Mouse (Mus musculus): ENCODE results near the gene Mcub.

Mcub gene

DNA sequence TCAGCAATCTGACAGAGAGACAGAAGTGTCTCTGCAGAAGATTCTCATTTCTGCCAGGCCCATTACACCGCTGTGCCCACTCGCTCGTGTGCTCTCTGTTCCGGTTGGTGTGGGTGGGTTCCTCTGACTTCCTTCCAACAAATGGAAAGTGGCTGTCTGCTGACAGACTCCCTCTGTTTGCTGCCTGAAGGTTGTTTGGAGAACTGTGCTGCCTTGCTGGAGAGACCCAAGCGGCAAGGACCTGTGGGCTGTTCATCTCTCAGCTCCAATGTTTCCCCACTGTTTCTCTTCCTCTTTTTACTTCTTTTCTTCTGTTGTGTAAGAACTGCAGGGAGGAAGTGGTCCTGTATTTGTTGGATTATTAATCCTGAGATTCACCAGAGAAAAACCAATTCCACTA is 21.6 kb downstream of the Mcub start:
- no peak for DNase-seq

DNA sequence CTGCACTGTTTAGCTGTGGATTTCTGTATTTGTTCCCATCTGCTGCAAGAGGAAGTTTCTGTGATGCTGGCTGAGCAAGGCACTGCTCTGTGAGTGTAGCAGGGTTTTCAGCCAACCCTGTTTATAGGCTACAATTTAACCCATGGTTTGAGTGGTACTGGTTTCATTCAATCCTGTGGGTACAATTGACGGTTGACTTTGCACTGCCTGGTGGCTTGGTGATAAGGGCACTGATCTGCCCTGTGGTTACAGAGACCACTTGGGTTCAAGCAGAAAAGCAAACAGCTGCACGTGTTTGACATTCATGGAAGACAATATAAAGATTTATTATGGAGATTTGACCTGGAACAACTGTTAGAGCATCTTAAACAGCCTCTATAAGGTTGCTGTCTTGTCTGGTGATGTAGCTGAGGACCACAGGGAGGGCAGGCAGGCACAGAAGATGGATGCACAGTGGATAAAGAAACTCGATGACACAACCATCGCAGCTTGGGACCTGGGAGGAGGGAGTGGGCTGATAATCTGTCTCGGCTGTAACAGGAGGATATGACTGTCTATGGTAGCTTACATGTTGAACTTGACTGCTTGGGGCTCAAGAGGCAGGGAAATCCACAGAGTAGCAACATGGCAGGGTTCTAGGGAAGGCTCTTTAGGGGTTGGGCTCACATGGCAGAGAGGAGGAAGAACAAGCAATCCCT is 23.6 kb downstream of the Mcub start:
- DNase-seq, result no peak

DNA sequence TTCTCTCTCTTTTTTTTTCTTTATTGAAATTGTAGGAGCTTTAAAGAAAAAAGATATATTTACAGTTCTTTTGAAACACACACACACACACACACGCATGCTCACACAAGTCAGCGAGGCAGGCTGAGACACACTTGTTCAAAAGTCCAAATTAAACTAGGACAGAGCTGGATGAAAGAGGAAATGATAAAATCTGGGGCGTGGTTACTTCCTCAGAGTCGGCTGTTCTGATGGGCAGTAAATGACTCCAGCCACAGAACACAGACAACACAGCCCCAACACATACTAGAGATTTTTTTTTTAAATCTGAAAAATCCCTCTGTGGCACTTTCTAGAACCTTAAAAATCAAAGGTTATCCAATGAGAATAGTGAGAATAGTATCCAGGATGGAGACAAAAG is 26.2 kb downstream of the Mcub start:
- no peak for DNase-seq

DNA sequence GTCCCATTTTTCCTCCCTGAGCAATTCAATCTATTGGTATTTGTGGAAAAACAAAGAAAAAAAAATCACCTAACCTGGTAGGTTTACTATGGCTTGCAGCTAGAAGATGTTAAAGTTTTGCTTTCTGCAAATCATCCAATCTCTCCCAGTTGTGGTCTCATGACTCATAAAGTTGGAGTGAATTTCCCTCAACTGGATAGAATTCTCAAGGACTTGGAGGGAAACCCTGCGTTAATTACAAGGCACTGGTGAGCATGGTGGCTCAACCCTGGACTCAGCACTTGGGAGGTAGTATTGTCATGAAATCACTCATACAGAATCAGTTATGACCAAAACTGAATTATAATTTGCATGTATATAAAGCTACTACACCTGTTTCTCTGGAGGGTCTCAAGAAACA is 28.7 kb downstream of the Mcub start:
- DNase-seq, result no peak

DNA sequence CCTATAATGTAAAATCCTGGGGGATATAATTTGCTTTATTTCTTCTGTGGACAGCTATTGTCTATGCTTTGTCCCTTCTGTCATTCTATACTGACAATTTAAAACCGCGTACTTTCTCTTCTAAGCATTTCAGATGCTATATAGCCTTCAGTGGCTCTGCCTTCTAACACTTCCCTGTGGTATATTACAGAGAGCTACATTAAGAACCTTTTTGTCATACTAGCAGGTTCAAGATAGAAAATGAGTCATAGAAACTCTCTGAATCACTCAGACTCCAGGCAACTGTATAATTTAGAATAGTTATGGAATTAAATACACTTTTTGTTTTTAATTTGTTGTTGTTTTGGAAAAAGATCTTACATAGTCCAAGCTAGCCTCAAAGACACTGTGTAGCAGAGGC is 29.2 kb downstream of the Mcub start:
- no peak for DNase-seq

DNA sequence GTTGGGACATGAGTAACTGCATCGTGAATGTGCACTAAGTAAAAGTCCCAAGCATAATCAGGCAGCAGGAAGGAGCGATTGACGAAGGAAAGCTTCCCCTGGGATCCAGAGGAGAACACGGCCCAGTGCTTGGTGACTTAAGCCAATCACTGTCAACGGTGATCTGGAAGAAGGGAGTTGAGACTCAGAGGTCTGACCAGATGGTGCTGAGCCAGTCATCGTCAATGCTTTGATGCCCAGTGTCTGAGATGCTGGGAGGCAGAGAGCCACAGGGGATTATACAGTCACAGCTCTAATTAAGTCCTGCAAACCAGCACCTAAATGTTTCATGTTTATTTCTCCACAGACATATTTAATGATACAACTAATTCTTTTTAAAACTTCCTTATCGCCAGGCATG is 30.9 kb downstream of the Mcub start:
- no peak for DNase-seq

DNA sequence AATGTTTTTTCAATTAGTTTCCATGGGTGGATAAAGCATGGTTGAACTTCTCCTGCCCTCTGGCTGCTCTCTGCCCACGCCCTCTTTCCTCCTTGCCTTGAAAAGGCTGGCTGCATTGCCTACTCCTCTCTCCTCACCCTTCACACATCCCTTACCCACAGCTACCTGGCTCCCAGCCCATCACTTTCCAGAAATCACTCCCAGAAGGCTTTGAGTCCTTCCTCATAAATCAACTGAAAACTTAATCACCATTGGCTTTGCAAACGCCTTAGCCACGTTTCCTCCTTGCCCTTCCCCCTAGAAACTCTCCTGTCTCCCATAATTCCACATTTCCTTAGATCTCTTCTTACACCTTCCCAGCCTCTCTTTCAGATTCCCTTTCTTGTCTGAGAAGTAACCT is 32.2 kb downstream of the Mcub start:
- no peak for DNase-seq

DNA sequence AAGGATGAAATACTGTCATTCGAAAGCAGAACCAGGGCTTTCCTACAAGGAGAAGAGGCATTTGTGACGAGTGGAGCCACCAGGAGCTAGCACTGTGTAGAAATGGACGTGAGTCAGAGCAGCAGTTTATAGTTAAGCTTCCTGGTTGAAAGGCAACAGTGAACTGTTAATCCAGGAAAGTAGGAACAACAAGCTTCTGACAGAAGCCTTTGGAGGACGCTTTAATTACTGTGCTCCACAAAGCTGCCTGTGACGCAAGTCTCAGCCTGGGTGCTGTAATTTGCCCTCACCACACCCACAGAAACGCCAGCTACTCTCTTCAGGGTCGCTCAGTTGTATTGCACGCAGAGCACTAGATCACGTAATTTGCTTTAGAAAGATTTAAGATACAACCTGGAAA is 33.4 kb downstream of the Mcub start:
- DNase-seq, result no peak

DNA sequence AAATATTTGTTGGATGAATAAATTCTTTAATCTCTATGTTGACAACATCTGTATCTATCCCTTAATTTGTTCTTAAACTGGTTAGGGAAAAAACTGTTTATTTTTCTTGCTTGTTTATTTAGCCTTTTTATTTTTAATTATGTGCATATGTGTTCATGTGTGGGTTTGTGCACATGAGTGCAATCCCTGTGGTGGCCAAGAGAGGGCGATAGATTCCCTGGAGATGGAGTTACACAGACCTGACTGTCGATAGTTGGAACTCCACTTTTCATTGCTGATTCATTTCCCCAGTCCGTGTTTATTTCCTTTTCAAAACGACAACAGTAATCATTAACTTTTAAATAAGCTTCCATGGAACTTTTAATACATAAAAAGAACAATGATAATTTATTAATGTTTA is 37.6 kb downstream of the Mcub start:
- DNase-seq, result no peak

DNA sequence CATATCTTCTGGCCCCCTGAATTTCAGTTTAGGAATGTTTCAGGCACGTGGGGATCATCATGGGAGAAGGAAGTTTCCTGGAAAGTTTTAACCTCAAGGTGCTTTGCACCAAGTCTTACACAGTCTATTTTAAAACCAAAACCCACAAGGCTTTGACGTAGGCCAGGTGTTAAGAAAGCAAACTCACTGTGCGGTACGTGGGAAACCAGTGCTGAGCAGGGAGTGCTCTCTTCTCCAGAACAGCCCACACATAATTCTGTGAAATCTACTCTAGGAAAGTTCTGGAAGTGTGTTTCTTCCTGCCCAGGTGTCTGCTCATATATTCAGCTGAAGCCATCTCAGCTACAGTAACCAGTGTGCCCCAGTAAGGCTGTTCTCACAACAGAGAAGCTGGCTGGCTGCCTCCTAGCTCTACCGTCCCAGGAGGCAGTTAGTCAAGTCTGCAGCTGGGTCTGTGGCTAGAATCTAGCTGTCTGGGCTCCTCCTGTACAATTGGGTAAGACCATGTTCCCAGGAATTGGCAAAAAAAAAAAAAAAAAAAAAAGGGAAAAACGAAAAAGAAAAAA is 39.7 kb downstream of the Mcub start:
- DNase-seq, result no peak

DNA sequence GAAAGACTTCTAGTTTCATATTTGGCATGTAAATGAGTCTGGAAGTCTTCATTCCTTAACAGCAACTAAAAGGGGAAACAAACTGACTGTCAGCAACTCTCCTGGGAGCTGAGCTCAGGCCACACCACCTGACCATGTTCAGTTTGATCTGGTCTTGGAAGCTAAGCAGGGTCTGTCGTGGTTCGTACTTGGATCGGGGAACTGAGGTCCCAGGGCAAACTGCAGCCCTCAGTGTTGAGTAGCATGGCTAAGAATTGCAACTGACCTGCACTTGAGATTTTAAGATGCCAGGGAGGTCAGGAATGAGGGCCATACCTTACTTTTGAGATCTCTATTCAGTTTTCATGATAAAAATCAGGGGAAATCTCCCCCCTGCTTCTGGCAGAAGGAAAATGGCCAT is 44.1 kb downstream of the Mcub start:
- no peak for DNase-seq

DNA sequence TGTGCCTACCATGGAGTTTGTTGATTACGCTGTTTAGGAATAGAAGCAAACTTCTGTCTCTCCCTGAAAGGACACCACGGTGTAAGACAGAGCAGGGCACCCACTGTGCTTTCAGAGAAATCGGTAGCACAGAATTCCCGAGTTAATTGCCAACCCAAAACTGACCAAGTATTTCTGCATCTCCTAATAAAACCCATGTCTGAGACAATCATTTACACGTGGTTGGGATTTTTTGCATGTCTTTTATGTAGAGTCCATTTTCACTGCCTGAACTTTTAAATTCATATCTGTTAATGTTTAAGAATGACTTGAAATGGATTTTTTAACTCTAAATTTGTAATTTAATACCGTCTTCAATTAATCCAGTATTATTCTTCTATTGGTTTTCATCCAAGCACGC is 46.4 kb downstream of the Mcub start:
- DNase-seq, result no peak

DNA sequence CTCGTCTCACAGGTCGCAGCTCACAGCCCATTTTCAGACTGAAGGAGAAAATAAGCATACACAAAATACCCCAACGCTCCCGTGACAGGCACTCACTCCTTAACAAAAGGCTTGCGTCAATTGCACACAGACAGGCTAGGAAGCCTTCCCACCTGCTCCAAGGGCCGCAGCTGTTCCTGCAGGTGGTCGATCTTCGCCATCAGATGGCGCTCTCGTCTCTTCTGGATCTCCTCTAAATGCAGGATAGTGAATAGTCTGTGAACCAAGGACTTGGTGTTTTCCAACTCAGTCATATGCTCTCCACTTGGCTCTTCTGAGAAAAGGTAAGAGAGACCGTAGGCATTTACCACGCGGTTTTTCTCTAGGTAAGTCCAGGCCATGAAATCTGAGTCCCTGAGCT is 51.6 kb downstream of the Mcub start:
- DNase-seq, result peak; percentile 72

DNA sequence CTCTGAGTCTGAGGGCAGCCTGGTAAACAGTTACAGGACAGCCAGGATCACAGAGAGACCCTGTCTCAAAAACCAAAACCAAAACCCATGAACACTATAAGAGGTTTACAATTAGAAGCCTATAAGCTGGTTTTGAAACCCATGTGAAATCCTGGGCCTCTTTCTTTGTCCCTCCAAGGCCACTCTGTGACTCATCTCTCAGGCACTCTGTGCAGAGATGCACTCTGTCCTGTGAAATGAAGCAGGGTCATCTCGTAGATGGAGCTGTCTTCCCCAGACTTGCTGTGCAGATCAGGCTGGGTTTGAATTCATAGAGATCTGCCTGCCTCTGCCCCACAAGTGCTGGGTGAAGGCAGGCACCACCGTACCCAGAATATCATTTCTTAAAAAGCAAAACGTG is 52.6 kb downstream of the Mcub start:
- no peak for DNase-seq

DNA sequence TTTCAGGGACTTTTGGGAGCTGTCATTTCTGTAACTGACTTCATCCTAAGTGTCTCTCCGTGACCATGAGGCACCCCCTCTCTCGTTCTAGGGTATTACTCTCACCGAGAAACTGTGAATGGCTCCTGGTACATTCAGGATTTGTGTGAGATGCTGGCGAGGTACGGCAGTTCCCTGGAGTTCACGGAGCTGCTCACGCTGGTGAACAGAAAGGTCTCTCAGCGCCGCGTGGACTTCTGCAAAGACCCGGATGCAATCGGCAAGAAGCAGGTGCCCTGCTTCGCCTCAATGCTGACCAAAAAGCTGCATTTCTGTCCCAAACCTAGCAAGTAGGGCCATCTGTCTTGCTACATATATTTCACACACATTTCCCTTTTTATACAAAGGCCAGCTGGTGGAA is 56.8 kb downstream of the Mcub start:
- no peak for DNase-seq

DNA sequence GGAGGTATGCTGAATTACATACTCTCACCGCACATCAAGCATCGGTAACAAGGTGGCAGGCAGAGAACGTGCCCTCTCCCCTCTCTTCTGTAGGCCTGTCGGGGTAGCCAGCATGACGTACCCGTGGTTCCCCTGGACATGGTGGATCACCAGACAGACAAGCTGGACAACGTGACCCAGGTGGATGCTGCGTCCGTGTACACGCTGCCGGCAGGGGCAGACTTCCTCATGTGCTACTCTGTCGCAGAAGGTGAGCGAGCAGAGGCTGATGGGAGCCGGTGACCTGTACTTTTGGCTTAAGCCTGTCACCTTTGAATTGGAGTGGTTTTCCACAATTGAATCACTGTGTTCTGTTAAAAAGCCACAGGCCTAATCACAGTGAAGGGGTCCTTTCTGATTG is 58.0 kb downstream of the Mcub start:
- DNase-seq, result no peak

DNA sequence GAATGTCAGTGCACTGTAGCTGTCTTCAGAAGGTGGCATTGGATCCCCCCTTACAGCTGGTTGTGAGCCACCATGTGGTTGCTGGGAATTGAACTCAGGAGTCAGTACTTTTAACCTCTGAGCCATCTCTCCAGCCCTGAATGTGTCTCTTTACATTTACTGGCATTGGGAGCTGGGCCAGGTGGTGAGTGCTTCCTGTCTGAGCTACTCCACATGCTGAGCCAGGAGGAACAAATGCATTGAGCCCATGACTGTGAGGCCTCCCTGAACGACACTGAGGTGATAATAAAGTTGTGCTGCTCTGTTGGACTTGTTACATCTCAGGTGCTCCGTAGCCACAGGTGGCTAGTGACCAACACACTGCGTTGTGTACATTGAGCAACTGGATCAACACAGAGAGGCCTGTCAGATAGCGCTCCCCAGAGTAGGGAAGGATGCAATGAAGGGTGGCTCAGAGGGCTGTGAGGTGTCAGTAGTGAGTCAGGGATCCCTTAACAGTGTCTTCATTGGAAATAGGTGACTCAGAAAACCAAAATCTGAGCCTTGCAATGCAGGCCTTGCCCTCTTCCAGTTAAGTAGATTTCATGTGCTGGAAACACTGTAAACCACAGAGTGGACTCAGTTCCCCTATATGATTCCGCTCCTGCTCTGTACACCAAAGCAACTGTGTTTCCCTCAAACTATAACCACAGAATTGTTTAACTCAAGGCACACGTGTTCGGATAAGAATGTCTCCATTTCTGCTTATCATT is 65.4 kb downstream of the Mcub start:
- no peak for DNase-seq

DNA sequence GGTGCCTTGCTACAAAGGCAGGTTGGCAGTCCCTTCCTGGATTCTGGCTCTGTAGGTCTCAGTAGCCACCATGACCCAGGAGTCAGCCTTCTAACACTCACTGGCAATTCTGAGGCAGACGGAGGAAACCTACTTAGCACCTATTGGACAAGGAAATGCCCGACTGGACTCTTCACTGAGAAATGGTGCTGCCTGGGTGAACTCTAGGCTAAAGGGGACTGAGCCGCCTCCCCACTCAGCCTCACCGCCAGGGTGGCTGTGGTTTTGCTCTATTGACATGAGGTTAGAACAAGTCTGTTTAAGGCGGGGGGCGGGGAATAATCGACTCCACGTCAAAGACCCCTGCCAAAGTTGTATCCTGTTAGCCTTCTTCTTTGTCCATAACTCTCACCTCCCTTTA is 66.1 kb downstream of the Mcub start:
- no peak for DNase-seq

DNA sequence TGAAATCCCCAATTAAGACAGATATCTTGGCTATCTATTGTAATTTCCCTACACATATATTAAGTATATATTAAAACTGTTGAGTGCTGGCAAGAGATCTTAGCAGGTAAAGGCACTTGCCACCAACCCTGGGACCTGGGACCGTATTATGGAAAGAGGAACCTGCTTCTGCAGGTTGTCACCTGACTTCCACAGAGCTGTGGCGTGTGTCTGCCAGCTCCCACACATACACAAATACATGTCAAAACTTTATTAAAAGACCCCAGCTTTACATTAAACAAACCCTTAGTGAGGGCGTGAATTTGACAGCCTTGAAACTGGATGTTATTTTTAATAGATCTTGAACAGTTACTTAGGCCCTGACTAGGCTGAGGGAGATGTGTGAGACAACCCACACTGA is 66.6 kb downstream of the Mcub start:
- DNase-seq, result no peak

DNA sequence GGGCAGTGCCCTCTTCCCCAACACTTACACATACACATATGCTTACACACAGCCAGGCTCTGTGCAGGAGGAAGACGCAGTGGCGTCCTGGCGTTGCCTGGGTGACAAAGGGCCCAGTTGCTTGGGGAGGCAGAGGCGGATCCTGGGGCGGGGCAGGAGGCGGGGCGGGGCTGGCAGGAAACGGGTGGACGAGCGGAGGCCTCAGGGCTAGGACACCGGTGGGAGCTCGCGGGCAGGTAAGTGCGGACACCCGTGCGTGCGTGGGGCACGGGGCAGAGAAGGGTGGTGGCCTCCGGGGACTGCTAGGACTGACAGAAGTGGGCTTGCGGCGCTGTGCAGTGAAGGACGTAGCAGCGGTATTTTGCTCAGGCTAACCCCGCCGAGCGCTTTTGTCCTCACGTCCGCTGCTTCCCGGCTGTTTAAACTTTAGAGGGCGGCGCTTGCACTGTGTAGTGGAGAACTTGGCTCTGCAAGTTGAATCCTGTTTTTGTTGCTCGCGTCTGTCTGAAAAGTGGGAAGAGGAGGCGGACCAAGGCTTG is 68.7 kb downstream of the Mcub start, which contains the start of gene Casp6:
TSS of gene Casp6 (plus strand) at position 155 of the 539 bp plus-strand sequence.
- DNase-seq, result peak; percentile 90

DNA sequence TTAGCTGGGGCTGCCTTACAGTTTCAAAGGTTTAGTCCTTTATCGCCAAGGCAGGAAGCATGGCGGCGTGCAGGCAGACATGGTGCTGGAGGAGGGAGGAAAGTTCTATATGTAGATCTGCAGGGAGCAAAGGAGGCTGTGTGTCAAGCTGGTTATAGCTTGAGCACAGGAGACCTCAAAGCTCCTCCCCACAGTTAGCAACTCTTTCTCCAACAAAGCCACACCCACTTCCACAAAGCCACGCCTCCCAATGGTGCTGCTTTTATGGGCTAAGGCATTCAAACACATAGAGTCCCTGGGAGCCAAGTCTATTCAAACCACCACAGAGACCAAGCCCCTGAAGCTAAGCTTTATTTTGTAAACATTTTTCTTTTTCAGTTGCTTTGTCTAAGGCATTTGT is 71.1 kb downstream of the Mcub start:
- DNase-seq, result no peak

DNA sequence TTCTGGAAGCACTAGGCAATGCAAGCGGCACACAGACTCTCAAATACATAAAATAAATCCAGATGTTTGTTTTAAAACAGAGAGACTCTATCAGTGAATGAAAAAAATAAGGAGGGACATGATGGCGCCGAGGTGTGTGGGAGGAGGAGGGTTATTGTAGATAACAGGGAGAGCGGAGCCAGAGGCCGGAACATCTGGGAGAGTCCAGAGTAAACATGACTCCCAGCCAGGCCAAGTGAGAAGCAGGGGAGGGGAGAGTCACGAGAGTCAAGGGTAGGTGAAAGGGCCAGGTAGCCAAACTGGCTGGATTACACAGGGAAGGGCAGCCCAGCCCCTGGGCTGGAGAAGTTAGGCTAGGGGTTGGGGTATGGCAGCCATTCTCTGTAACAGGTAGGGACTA is 73.4 kb downstream of the Mcub start:
- no peak for DNase-seq

DNA sequence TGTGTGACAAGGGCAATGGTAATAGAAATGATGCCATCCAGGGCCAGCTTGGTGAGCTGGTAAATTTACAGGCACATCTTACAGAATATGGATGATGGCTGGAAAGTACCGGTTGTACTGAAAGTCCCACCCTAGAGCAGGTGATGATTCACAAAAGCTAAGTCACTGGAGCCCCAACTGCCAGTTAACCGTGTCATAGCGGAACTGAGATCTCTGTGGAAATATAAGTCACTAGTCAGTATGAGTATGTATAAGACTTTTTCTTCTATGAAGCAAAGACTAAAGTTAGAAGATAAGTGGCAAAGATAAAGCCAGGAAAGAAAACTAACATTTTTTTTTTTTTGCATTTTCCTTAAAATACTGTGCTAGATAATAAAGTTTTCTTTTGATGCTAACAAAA is 76.9 kb downstream of the Mcub start:
- DNase-seq, result no peak

DNA sequence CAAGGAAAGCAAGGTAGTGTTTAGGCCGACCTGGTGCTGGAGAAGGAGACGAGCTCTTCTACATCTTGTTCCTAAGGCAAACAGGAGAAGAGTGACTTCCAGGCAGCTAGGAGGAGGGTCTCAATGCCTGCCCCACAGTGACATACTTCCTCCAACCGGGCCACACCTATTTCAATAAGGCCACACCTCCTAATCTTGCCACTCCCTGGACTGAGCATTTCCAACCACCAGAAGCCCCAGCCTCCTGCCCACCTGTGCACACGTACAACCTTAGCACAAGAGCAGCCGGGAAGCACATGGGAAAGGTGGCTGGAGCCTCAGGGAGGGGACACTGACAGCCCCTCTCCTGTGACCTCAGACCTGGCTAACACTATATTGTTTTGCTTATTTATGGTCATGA is 78.0 kb downstream of the Mcub start:
- DNase-seq, result no peak

Measured in kidney, adult 18-20 months (tissue).